ENCODE assay signal across 8 mouse cellular contexts in genomic region chr2:166792355-166792754, GRCm38 (mm10). TPM values are rescaled to one million over a fixed set of nuclear protein-coding genes. Genes with fewer than 3 reads are reported as not detected.
A peak's percentile ranks its signal among the peaks of the same experiment; 100 is the strongest.
DNase-seq lines count a peak whose midpoint lies in the region; ATAC-seq and TF ChIP-seq lines count a peak whose summit lies in the region.

Trp53rkb (plus strand) TSS chr2:166792531.

- peak within 1 kb of the TSS; percentile 88 for H3K27ac ChIP-seq in heart, embryonic 10.5 days
- H3K27ac ChIP-seq in embryonic fibroblast, embryonic 13.5 days (ENCODE audit: insufficient read depth, low read length), result 0 out of 2 replicates have a peak within 1 kb of the TSS, but pooled peaks have one; percentile 11
- H3K27ac ChIP-seq in liver, embryonic 12.5 days, result peak within 1 kb of the TSS; percentile 74

- peak within 1 kb of the TSS; percentile 81 for H3K4me3 ChIP-seq in heart, embryonic 10.5 days
- H3K4me3 ChIP-seq in C2C12 (ENCODE audit: insufficient read depth, poor library complexity, severe bottlenecking), result peak within 1 kb of the TSS; percentile 68
- H3K4me3 ChIP-seq in embryonic fibroblast, embryonic 13.5 days (ENCODE audit: insufficient read depth, low read length), result peak within 1 kb of the TSS; percentile 52
- H3K4me3 ChIP-seq in liver, embryonic 12.5 days, result peak within 1 kb of the TSS; percentile 83

- no peaks in the 10 kb centered on the region for H3K9me3 ChIP-seq in heart, embryonic 10.5 days
- H3K9me3 ChIP-seq in liver, embryonic 12.5 days (replicated peaks), result no peaks in the 10 kb centered on the region

- H3K4me2 ChIP-seq in liver, embryonic 12.5 days, result peak within 1 kb of the TSS; percentile 87

- TF ChIP-seq POLR2A in embryonic fibroblast, embryonic 13.5 days (IDR thresholded peaks at IDR 0.05; ENCODE audit: low read depth, low read length), result no peak

- peaks cover 16% of the 10 kb centered on the region for H3K36me3 ChIP-seq in heart, embryonic 10.5 days
- peaks cover 12% of the 10 kb centered on the region for H3K36me3 ChIP-seq in C2C12 (ENCODE audit: control insufficient read depth, insufficient read depth)
- peaks cover 17% of the 10 kb centered on the region for H3K36me3 ChIP-seq in liver, embryonic 12.5 days

- peaks cover 15% of the 10 kb centered on the region for H3K4me1 ChIP-seq in heart, embryonic 10.5 days
- no peaks in the 10 kb centered on the region for H3K4me1 ChIP-seq in embryonic fibroblast, embryonic 13.5 days (ENCODE audit: control insufficient read depth, insufficient read depth, low read length)
- H3K4me1 ChIP-seq in liver, embryonic 12.5 days, result peaks cover 20% of the 10 kb centered on the region

- peak within 1 kb of the TSS; percentile 70 for H3ac ChIP-seq in C2C12 (ENCODE audit: control insufficient read depth, insufficient read length, low read depth)

- intact Hi-C loops in heart, postnatal 14 days (cut with DNase I), result no loop called here

- no peak for TF ChIP-seq CTCF in C2C12 (IDR thresholded peaks at IDR 0.05; ENCODE audit: control insufficient read depth, insufficient read depth, insufficient read length)
- no peak for TF ChIP-seq CTCF in embryonic fibroblast, embryonic 13.5 days (IDR thresholded peaks at IDR 0.05; ENCODE audit: borderline replicate concordance, insufficient read depth, low read length)

- no peaks in the 10 kb centered on the region for H3K27me3 ChIP-seq in heart, embryonic 10.5 days (ENCODE audit: insufficient read depth, poor library complexity, severe bottlenecking)
- H3K27me3 ChIP-seq in C2C12 (ENCODE audit: control insufficient read depth, insufficient read depth, insufficient read length), result no peaks in the 10 kb centered on the region
- 0 out of 2 replicates have a peak, but pooled peaks cover 6% of the 10 kb centered on the region for H3K27me3 ChIP-seq in liver, embryonic 12.5 days (replicated peaks)

- H3K79me3 ChIP-seq in C2C12 (ENCODE audit: low read depth), result peaks cover 11% of the 10 kb centered on the region

- H3K79me2 ChIP-seq in C2C12 (ENCODE audit: control insufficient read depth, insufficient read depth), result peaks cover 37% of the 10 kb centered on the region

- no peak for DNase-seq in heart, embryonic 10.5 days (ENCODE audit: low spot score)
- no peak for DNase-seq in heart, postnatal 14 days
- DNase-seq in urinary bladder, postnatal 14 days (ENCODE audit: low spot score), result no peak
- DNase-seq in right cerebral cortex, postnatal 14 days, result no peak
- DNase-seq in thymus, postnatal 25 days, result no peak

- peak within 1 kb of the TSS; percentile 85 for H3K9ac ChIP-seq in liver, embryonic 12.5 days

- WGBS in heart, embryonic 10.5 days, result 85% methylated on average over 5 of the region's 5 CpGs
- 71% methylated on average over 5 of the region's 5 CpGs for WGBS in liver, embryonic 12.5 days (ENCODE audit: insufficient replicate concordance)

- no peak for ATAC-seq in liver, embryonic 12.5 days

TF ChIP-seq in C2C12, 6 proteins besides CTCF, POLR2A, EP300 and RAD21:
- TF ChIP-seq CEBPB (IDR thresholded peaks at IDR 0.05; ENCODE audit: low read depth), result no peak
- TF ChIP-seq USF1 (IDR thresholded peaks at IDR 0.05; ENCODE audit: low read depth), result no peak
- TF ChIP-seq MAX (IDR thresholded peaks at IDR 0.05), result no peak
- no peak for TF ChIP-seq MYOD1 (IDR thresholded peaks at IDR 0.05; ENCODE audit: control insufficient read depth, insufficient read length, low read depth)
- TF ChIP-seq MYOG (IDR thresholded peaks at IDR 0.05; ENCODE audit: control insufficient read depth, extremely low read depth, insufficient read length), result no peak
- no peak for TF ChIP-seq FOSL1 (IDR thresholded peaks at IDR 0.05; ENCODE audit: insufficient read depth, low read length, poor library complexity, severe bottlenecking)

RNA-seq across cellular contexts. Expression of gene Trp53rkb, which starts in this region (rescaled TPM):
- polyA plus RNA-seq in heart, embryonic 10.5 days (2016; fragmentation: Nextera tagmentation; extraction: Ambion mirVana), result 8.0 and 13.3 TPM in 2 replicates
- total RNA-seq in heart, postnatal 14 days (2021), result 1 to 10 TPM; 2.8 to 3.1 TPM
- 5.3 TPM for polyA plus RNA-seq in C2C12 (2012; fragmentation: generic; extraction: Trizol)
- 1.3 and 1.7 TPM in 2 replicates for polyA plus RNA-seq in embryonic fibroblast, embryonic 13.5 days (2011; ENCODE audit: insufficient read length, low read depth, missing spikeins)
- 5.0 and 6.3 TPM in 2 replicates for polyA plus RNA-seq in liver, embryonic 12.5 days (2016; fragmentation: Nextera tagmentation; extraction: Ambion mirVana)

Comparison
In these comparisons a context has a peak if more than half of its experiments do, and no peak if none do; other contexts are left out.
1. H3K27ac ChIP-seq: peak in every context shown above with its lines; median percentile 88 in heart, embryonic 10.5 days; 74 in liver, embryonic 12.5 days; 11 in embryonic fibroblast, embryonic 13.5 days.